Mouse (Mus musculus) mouse trophoblast stem cell (cell line): Measurements from ENCODE around the gene Ntn5.
"Not testable (repeated sequence)": the region's sequence is repeated elsewhere in the genome, so short reads cannot be mapped to it uniquely, and the experiment has no call there.

Experiments
- in situ Hi-C, 2 experiments: fragments of 300-500 bp; cut with MseI, MboI; formaldehyde crosslinking; loops; 2 replicates in 1 of 2; 3 replicates in 1 of 2; pipeline ENCODE4 v1.15.1; 2025

Gene Ntn5

DNA sequence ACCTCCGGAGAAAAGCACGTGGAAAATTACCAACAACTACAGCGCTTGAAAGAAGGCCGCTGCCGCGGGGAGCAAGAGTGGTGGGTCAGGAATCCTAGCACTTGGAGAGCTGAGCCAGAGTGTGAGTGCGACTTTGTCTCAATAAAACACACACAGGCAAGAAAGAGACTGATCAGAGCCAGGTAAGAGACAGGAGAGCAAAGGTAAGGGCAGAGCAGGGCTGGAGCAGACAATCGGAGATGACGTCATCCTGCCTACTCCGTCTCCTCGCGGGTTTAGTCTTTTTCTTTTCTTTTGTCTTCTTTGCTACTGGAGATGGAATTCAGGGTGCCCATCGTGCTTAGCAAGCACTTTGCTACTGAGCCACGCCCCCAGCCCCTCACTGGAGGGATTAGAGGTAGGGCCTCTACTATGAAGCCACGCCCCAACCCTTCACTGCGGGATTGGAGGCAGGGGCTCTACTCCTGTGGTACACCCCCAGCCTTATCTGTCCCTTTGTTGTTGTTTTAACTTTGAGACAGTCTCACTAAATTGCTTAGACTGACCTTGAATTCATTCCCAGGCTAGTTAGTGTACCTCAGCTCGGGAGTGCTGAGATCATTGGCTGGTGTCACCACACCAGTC is 29.3 kb upstream of the Ntn5 start:
- in situ Hi-C loops, result no loop called here

DNA sequence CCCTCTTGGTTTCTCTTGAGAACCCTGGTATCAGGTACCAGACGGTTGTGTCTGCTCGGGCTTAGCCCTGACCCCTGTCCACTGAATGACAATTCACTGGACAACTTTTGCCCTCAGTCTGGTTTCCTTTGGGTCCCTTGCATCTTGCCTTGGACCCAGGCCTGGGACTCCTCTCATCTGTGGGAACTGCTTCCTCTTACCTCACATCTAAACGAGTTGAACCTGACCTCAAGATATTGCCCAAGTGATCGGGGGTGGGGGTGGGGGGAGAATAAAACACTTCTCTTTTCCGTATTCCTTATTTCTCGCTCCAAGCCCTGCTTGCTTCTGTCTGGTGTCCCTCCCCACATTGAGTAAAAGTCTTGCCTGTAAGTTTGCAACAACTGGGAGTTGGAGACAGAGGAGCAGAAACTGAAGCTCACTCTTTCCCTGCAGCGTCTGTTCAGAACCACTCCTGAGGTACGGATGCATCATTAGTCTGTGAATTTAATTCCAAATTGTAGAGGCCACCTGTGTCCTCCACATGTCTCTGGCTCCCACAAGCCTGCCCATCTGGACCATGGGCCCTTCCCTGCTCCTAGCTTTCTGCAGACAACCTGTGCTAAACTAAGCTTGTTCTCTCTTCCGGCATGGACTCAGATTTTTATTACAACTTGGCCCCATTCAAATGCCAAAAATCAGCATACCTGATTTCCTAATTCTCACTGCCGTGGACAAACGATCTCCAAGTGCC is 22.9 kb upstream of the Ntn5 start:
- in situ Hi-C loops, result no loop called here

GRCm38 (mm10) chr7:45661702-45662101 is 22.1 kb upstream of the Ntn5 start:
- in situ Hi-C loops, result not testable (repeated sequence)

- in situ Hi-C loops, result loop anchor here in 1 of 2 experiments (5.0 kb wide), 1 partner anchor 63 kb away; no protein-coding TSS in a partner anchor
Measured at GRCm38 (mm10) chr7:45665303-45666138, 18.3 kb upstream of the Ntn5 start.

GRCm38 (mm10) chr7:45666161-45666560 is 17.7 kb upstream of the Ntn5 start, which contains the start of gene Fut2:
TSS of gene Fut2 (minus strand) at chr7:45666394.
- in situ Hi-C loops, result loop anchor here in 1 of 2 experiments (5.0 kb wide), 1 partner anchor 64 kb away; no protein-coding TSS in a partner anchor

DNA sequence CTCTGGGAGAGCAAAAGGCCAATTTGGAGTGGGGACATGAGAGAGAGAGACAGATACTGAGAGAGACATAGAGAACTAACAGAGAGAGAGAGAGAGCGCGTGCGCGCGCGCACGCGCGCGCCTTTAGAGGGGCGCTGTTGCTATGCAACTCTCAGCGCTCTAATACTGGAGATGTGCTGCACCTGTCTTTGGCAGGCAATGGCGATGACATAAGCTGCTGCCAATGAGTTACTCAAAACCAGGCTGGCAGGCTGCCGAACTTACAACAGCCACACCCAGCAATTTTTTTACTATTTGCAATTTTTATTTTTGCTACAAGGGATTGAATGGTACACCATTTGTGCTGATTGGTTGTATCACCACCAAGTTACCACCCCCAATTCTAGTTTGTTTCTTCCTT is 16.1 kb upstream of the Ntn5 start:
- in situ Hi-C loops, result loop anchor here in 1 of 2 experiments (5.0 kb wide), 1 partner anchor 65 kb away; no protein-coding TSS in a partner anchor

- in situ Hi-C loops, result loop anchor here in 1 of 2 experiments (5.0 kb wide), 1 partner anchor 67 kb away; no protein-coding TSS in a partner anchor
Measured at GRCm38 (mm10) chr7:45668921-45669320, 14.9 kb upstream of the Ntn5 start.

GRCm38 (mm10) chr7:45677627-45678295 is 6.1 kb upstream of the Ntn5 start:
- in situ Hi-C loops, result no loop called here

GRCm38 (mm10) chr7:45678513-45678912 is 5.3 kb upstream of the Ntn5 start:
- in situ Hi-C loops, result no loop called here

GRCm38 (mm10) chr7:45679966-45680621 is 3.7 kb upstream of the Ntn5 start:
- in situ Hi-C loops, result no loop called here

DNA sequence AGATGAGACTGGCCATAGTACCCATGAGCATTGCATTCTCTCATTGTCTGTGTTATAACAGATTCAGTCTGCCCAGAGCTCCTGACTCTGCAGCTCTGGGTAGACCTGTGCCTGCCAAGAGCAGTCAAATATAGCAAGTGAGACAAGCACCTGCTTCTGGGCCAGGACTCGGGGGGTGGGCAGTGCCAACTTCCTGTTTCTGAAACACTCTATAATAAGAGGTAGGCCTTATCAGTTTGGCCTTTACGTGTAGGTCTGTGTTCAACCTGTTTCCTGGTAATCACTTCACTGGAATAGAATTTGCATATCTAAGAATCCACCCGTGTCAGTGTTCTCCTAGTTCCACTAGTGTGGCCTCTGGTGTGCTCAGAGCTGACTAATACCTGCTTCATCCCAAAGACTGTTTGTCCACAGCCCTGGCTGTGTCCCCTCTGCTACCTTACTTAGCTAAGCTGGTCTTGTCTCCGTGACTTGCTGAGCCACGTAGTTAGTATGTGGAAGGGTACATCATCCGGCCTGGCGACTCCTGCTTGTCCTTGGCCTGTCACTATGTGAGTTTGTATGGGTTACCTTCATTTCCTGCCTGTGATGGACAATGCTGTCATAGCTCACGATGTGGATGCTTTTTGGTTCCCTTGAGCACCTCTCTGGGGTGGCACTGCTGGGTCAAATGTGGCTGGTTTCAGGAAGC is 2.6 kb upstream of the Ntn5 start:
- in situ Hi-C loops, result no loop called here

- in situ Hi-C loops, result no loop called here
Measured at GRCm38 (mm10) chr7:45682144-45683126, 1.4 kb upstream of the Ntn5 start.

DNA sequence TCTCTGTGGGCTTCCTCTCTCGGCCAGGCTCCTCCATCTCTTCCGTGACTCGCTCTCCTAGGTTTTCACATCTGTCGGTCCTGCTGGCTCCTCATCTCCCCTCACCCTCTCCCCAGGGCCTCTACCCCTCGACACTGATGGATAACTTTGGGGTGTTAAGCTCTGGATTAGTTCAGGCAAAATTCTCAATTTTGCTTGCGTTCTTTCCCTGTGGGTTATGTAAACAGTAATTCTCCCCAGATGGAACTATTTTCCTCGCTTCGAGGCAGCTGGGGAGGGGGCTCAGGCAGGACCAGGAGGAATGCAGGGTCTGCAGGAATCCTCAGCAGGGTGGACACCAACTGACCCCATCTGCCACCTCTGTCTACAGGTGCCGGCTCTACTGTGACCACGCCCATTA is 2.0 kb downstream of the Ntn5 start:
- in situ Hi-C loops, result no loop called here

DNA sequence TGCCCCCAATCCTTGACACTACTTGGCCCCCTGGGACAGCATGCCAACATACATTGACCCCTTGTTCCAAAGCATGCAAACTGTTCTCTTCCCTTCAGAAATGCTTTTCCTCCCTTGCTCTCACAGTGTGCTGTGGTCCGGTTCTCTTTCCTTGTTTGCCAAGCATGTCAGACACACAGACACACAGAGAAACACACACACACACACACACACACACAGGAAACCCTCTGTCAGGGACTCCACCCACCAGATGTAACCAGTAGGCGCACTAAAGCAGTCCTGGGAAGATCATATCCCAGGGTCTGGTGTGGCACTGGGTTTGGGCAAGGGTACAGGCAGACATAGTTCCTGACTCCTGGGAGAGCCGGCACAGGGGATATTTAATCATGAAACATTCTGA is 3.0 kb downstream of the Ntn5 start:
- in situ Hi-C loops, result no loop called here

GRCm38 (mm10) chr7:45689099-45689498 is 5.3 kb downstream of the Ntn5 start:
- in situ Hi-C loops, result no loop called here

GRCm38 (mm10) chr7:45689800-45690199 is 6.0 kb downstream of the Ntn5 start:
- in situ Hi-C loops, result no loop called here

DNA sequence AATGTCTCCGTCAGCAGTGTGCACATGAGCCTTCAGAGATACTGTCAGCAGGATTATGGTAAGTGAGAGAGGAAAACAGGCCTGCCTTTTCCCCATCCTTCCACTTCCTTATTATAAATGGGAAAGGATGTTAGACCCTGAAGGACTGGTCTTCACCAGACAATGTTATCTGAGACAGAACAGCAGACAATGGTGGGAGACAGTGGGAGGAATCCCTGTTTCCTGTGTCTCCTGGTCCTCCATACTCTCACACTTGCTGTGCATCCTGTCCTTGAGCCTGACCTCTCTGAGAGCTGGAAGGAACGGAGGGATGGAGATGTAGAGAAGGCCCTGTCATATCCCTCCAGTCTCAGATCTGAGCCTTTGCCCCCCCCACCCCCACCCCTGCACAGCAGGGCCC is 8.5 kb downstream of the Ntn5 start:
- in situ Hi-C loops, result no loop called here

GRCm38 (mm10) chr7:45693921-45694591 is 10.2 kb downstream of the Ntn5 start, which contains the start of gene Sec1:
TSS of gene Sec1 (minus strand) at chr7:45694402.
- in situ Hi-C loops, result no loop called here

DNA sequence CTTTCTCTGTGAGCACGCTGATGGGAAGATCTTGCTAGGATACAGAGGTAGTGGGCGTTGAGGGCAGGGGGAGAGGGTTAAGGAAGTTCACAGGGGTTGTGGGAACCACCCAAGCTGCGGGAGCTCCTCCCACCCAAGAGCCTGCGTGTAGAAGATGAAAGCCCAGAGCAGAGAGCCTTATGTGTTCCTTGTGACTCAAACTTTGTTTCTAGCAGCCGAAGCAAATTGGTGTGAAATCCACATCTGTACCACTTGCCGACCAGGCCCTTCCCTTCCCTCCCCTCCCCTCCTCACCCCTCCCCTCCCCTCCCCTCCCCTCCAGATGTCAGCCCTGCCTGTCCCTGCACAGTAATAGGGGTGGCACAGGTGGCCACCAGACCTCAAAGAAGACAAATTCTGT is 11.3 kb downstream of the Ntn5 start:
- in situ Hi-C loops, result no loop called here
